Mouse (Mus musculus): ENCODE data around the gene Prkd3.

- TF ChIP-seq CTCF (IDR thresholded peaks at IDR 0.05; ENCODE audit: extremely low read depth, insufficient read depth, low read length) (no peak), POLR2A (IDR thresholded peaks at IDR 0.05; ENCODE audit: extremely low read depth, insufficient read depth, low read length) (no peak)
Observed at GRCm38 (mm10) chr17:78906892-78907291, 113.7 kb downstream of the Prkd3 start, which contains the start of gene Sult6b1.
